Mouse (Mus musculus) ES-Bruce4 (cell line): ENCODE results near the gene Raly.

Experiments
- CTCF ChIP-seq: IDR thresholded peaks from one replicate; pipeline ENCODE4 v1.8.1; 2011; ENCODE audit warnings: low read depth, low read length
- POLR2A ChIP-seq: IDR thresholded peaks from one replicate; pipeline ENCODE4 v1.8.1; 2011; ENCODE audit warnings: low read length; ENCODE audit not compliant: insufficient read depth

DNA sequence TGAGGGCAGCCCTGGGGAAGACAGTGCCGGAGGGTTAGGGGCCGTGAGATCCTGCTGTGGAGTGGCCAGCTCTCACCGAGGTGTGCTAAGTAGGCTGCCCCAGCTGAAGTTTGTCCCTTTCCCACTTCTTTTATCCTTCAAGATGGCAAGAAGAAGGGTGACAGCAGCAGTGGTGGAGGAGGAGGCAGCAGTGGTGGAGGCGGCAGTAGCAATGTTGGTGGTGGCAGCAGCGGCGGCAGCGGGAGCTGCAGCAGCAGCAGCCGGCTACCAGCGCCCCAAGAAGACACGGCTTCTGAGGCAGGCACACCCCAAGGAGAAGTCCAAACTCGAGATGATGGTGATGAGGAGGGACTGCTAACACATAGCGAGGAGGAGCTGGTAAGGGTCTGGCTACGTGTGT lies 72.8 kb downstream of the Raly start:
- no peak for TF ChIP-seq CTCF
- no peak for TF ChIP-seq POLR2A
